Mouse (Mus musculus): ENCODE data around the gene Ror1.

The Ror1 gene

GRCm38 (mm10) chr4:100298566-100298965 lies 203.0 kb downstream of the Ror1 start:
- in situ Hi-C loops (cut with MboI; ENCODE audit: low sequenced_read_pairs) = no loop called here

- in situ Hi-C loops (cut with MboI; ENCODE audit: low sequenced_read_pairs) = no loop called here
Observed at GRCm38 (mm10) chr4:100300171-100300570, 204.6 kb downstream of the Ror1 start.

GRCm38 (mm10) chr4:100301423-100301822 lies 205.8 kb downstream of the Ror1 start:
- in situ Hi-C loops (cut with MboI; ENCODE audit: low sequenced_read_pairs) = no loop called here

- in situ Hi-C loops (cut with MboI; ENCODE audit: low sequenced_read_pairs) = no loop called here
Observed at GRCm38 (mm10) chr4:100307365-100307764, 211.8 kb downstream of the Ror1 start.

GRCm38 (mm10) chr4:100311775-100312537 lies 216.4 kb downstream of the Ror1 start:
- in situ Hi-C loops (cut with MboI; ENCODE audit: low sequenced_read_pairs) = no loop called here

GRCm38 (mm10) chr4:100315066-100315465 lies 219.5 kb downstream of the Ror1 start:
- in situ Hi-C loops (cut with MboI; ENCODE audit: low sequenced_read_pairs) = no loop called here

GRCm38 (mm10) chr4:100321758-100322157 lies 226.2 kb downstream of the Ror1 start:
- in situ Hi-C loops (cut with MboI; ENCODE audit: low sequenced_read_pairs) = no loop called here

GRCm38 (mm10) chr4:100324719-100325515 lies 229.3 kb downstream of the Ror1 start:
- in situ Hi-C loops (cut with MboI; ENCODE audit: low sequenced_read_pairs) = no loop called here

GRCm38 (mm10) chr4:100328361-100328970 lies 232.9 kb downstream of the Ror1 start:
- in situ Hi-C loops (cut with MboI; ENCODE audit: low sequenced_read_pairs) = no loop called here

- in situ Hi-C loops (cut with MboI; ENCODE audit: low sequenced_read_pairs) = no loop called here
Observed at GRCm38 (mm10) chr4:100335168-100335567, 239.6 kb downstream of the Ror1 start.

- in situ Hi-C loops (cut with MboI; ENCODE audit: low sequenced_read_pairs) = no loop called here
Observed at GRCm38 (mm10) chr4:100347791-100348190, 252.2 kb downstream of the Ror1 start.

GRCm38 (mm10) chr4:100350106-100350795 lies 254.7 kb downstream of the Ror1 start:
- in situ Hi-C loops (cut with MboI; ENCODE audit: low sequenced_read_pairs) = no loop called here

- in situ Hi-C loops (cut with MboI; ENCODE audit: low sequenced_read_pairs) = no loop called here
Observed at GRCm38 (mm10) chr4:100351797-100352290, 256.3 kb downstream of the Ror1 start.

GRCm38 (mm10) chr4:100355566-100355965 lies 260.0 kb downstream of the Ror1 start:
- in situ Hi-C loops (cut with MboI; ENCODE audit: low sequenced_read_pairs) = no loop called here

GRCm38 (mm10) chr4:100357881-100358589 lies 262.4 kb downstream of the Ror1 start:
- in situ Hi-C loops (cut with MboI; ENCODE audit: low sequenced_read_pairs) = no loop called here

- in situ Hi-C loops (cut with MboI; ENCODE audit: low sequenced_read_pairs) = no loop called here
Observed at GRCm38 (mm10) chr4:100363666-100364065, 268.1 kb downstream of the Ror1 start.

GRCm38 (mm10) chr4:100368691-100369090 lies 273.1 kb downstream of the Ror1 start:
- in situ Hi-C loops (cut with MboI; ENCODE audit: low sequenced_read_pairs) = no loop called here

- in situ Hi-C loops (cut with MboI; ENCODE audit: low sequenced_read_pairs) = no loop called here
Observed at GRCm38 (mm10) chr4:100369541-100370174, 274.1 kb downstream of the Ror1 start.

GRCm38 (mm10) chr4:100372806-100373205 lies 277.2 kb downstream of the Ror1 start:
- in situ Hi-C loops (cut with MboI; ENCODE audit: low sequenced_read_pairs) = no loop called here

- in situ Hi-C loops (cut with MboI; ENCODE audit: low sequenced_read_pairs) = no loop called here
Observed at GRCm38 (mm10) chr4:100373780-100374179, 278.2 kb downstream of the Ror1 start.
